Mouse (Mus musculus): ENCODE results near the gene Gm15446.
"Not testable (repeated sequence)": the region's sequence is repeated elsewhere in the genome, so short reads cannot be mapped to it uniquely, and the experiment has no call there.

The Gm15446 gene

GRCm38 (mm10) chr5:109923261-109924071 is at the start of gene Gm15446:
Gene Gm15446, plus strand, starts transcription at chr5:109923400.
- peak; percentile 87 for DNase-seq (ENCODE audit: low spot score)

- DNase-seq (ENCODE audit: low spot score) = not testable (repeated sequence)
Measured at GRCm38 (mm10) chr5:109924129-109924528, 929 bp downstream of the Gm15446 start.

GRCm38 (mm10) chr5:109924936-109925335 is 1.7 kb downstream of the Gm15446 start:
- DNase-seq (ENCODE audit: low spot score) = no peak

GRCm38 (mm10) chr5:109950281-109950680 is 27.1 kb downstream of the Gm15446 start:
- DNase-seq (ENCODE audit: low spot score) = no peak

- DNase-seq (ENCODE audit: low spot score) = not testable (repeated sequence)
Measured at GRCm38 (mm10) chr5:109980743-109981142, 57.5 kb downstream of the Gm15446 start.
